Mouse (Mus musculus) stomach, embryonic 14.5 days (tissue): ENCODE data around the gene Usp47. TPM values are rescaled to one million over a fixed set of nuclear protein-coding genes. Genes with fewer than 3 reads are reported as not detected.

Experiments used
- ATAC-seq: fragments of 200-750 bp; cut with Nextera tagmentation; 2 replicates; pipeline ENCODE4 v1.8.0; 2017; ENCODE audit warnings: low read depth, moderate TSS enrichment; ENCODE audit not compliant: insufficient number of reproducible peaks, insufficient read depth, low FRiP score
- H3K27ac ChIP-seq: fragments of 300-500 bp; sonication (generic); 2 replicates; pipeline ENCODE4 v1.5.1; 2014; ENCODE audit warnings: mild to moderate bottlenecking, low read length, moderate library complexity, mixed read lengths
- H3K27me3 ChIP-seq: fragments of 300-500 bp; sonication (generic); 2 replicates; pipeline ENCODE4 v1.6.1; 2014; ENCODE audit warnings: low read length, control low read depth, mixed read lengths; ENCODE audit not compliant: control insufficient read depth, insufficient read depth
- H3K36me3 ChIP-seq: fragments of 300-500 bp; sonication (generic); 2 replicates; pipeline ENCODE4 v1.6.1; 2014; ENCODE audit warnings: mild to moderate bottlenecking, control low read depth, low read length, moderate library complexity, mixed read lengths; ENCODE audit not compliant: control insufficient read depth, insufficient read depth
- H3K4me1 ChIP-seq: fragments of 300-500 bp; sonication (generic); 2 replicates; pipeline ENCODE4 v1.6.1; 2014; ENCODE audit warnings: low read length, control low read depth, mixed read lengths; ENCODE audit not compliant: control insufficient read depth, insufficient read depth
- H3K4me2 ChIP-seq: fragments of 300-500 bp; sonication (generic); replicated peaks from 2 replicates; pipeline ENCODE4 v1.6.1; 2014; ENCODE audit warnings: low read depth, low read length, control low read depth
- H3K4me3 ChIP-seq: fragments of 300-500 bp; sonication (generic); 2 replicates; pipeline ENCODE4 v1.5.1; 2014; ENCODE audit warnings: low read depth, low read length, control low read depth
- H3K9ac ChIP-seq: fragments of 300-500 bp; sonication (generic); replicated peaks from 2 replicates; pipeline ENCODE4 v1.6.1; 2014; ENCODE audit warnings: low read depth, mild to moderate bottlenecking, control low read depth, low read length, moderate library complexity, mixed read lengths
- H3K9me3 ChIP-seq: fragments of 300-500 bp; sonication (generic); 2 replicates; pipeline ENCODE4 v1.6.1; 2016; ENCODE audit warnings: low read depth, low read length, control low read depth; ENCODE audit not compliant: control insufficient read depth
- WGBS: fragments of 180-500 bp; shearing (Covaris S2); extraction: QIAGEN DNeasy Blood & Tissue Kit; methylation state at CpG from one replicate; pipeline ENCODE4 v1.1.7; 2014; 5-methylcytosine and 5-hydroxymethylcytosine counted together
- polyA plus RNA-seq: library from polyadenylated mRNA; unstranded; fragments of >200 nt; fragmentation: Nextera tagmentation; extraction: Ambion mirVana; gene quantifications from 2 replicates; pipeline ENCODE4 v1.2.1, GENCODE M21; 2014

Gene Usp47
- polyA plus RNA-seq, 1 experiment from 2014 or later, result 86.9 TPM

DNA sequence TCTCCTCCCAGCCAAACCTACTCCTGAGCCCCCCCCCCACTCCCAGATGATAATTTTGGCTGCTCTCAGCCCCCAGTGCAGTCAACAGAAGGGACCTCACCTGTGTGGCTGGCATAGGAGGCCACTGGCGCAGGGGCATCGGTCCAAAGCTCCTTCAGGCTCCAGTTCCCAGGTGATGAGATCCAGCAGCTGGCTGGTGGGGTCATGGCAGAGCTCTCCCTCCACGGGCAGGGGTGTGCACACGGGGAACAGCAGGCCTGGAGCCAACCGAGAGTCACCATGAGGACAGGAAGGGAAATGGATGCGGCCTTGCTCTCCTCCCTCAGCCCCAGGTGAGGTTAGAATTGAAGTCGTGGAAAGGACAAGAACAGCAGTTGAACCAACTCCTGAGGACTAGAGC lies 95.9 kb downstream of the Usp47 start:
- 0 out of 2 replicates have a peak, but pooled peaks have one; percentile 16 for ATAC-seq
- Histone ChIP-seq H3K4me2 (no peak overlapping the region), H3K27ac (no peak overlapping the region), H3K9me3 (no peaks in the 10 kb centered on the region), H3K4me1 (no peaks in the 10 kb centered on the region), H3K27me3 (no peaks in the 10 kb centered on the region), H3K36me3 (no peaks in the 10 kb centered on the region; the same call in 1 of the 2 replicates), H3K9ac (no peak overlapping the region), H3K4me3 (no peak overlapping the region)
- WGBS, result 84% methylated on average over 7 of the region's 7 CpGs

DNA sequence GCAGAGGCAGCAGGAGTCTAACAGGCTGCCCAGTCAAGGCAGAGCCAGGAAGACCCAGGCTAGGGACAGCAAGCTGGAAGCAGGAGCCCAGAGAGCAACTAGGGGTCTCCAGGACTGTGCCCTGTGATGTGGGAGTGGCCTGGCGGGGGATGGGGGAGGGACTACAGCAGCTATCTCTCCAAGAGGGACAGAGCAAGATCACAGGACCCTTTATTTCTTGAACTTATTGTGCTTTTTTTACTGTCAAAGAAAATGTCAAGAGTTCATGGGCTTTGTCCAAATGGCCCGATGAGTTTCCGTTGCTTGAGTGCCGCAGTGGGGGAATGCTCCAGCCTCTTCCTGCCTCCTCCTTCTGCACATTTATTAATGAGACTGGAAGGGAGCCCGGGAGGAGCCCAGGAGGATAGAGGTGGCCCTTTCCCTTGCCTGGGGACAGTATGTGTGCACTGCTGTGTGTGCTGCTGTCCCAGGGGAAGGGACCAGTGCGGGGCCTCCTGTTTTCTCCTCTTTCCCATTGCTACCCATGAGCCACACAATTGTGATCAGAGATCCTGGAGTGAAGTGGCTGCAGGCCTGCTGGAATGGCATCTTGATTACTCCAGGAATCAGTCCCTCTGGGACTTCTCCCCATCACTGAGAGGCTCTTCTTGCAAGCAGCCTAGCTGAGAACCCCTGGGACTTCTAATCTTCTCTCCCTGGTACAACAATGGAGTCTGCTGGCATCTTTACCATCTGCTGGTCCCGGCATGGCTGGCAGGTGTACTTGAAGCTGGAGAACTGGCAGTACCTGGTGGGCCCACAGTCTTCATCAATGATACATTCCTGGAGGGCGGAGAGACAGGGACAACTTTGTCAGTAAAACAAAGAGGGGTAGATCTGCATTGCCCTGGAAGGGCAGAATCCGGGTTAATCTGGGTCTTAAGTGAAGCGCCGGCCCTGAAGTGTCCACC lies 97.8 kb downstream of the Usp47 start:
- ATAC-seq, result no peak
- no peaks in the 10 kb centered on the region for H3K4me1 ChIP-seq
- WGBS, result 70% methylated on average over 11 of the region's 11 CpGs
- H3K9me3 ChIP-seq, result no peaks in the 10 kb centered on the region
- no peak overlapping the region for H3K27ac ChIP-seq
- H3K27me3 ChIP-seq, result no peaks in the 10 kb centered on the region
- no peaks in the 10 kb centered on the region; the same call in 1 of the 2 replicates for H3K36me3 ChIP-seq
- no peak overlapping the region for H3K9ac ChIP-seq
- H3K4me2 ChIP-seq, result no peak overlapping the region
- no peak overlapping the region for H3K4me3 ChIP-seq

GRCm38 (mm10) chr7:112121866-112122500 lies 98.7 kb downstream of the Usp47 start:
- Histone ChIP-seq H3K4me1 (no peaks in the 10 kb centered on the region), H3K27me3 (no peaks in the 10 kb centered on the region), H3K9ac (no peak overlapping the region), H3K36me3 (no peaks in the 10 kb centered on the region; the same call in 1 of the 2 replicates), H3K4me3 (no peak overlapping the region), H3K4me2 (no peak overlapping the region), H3K27ac (no peak overlapping the region), H3K9me3 (no peaks in the 10 kb centered on the region)
- 78% methylated on average over 11 of the region's 11 CpGs for WGBS
- ATAC-seq, result no peak

DNA sequence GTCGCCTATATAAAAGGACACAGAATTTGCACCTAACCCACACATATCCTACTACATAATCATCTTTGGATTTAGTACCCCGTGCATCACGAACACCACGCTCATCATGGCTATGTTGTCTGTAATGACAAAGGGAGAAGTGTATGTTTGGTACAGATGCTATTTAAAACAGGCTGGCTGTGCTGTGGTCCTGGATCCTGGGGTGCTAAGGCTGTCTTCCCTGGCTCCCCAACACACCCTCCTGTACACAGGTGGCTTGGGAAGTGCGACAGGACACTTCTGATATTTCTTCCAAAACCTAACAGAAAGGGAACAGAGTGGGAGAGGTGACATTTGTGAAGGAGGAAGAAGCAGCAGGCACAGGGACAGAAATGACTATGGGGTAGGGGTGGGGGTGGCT lies 100.3 kb downstream of the Usp47 start:
- no peak overlapping the region for H3K27ac ChIP-seq
- no peak for ATAC-seq
- H3K4me3 ChIP-seq, result no peak overlapping the region
- no peak overlapping the region for H3K9ac ChIP-seq
- WGBS, result 92% methylated on average over 5 of the region's 5 CpGs
- no peaks in the 10 kb centered on the region for H3K36me3 ChIP-seq
- H3K4me1 ChIP-seq, result no peaks in the 10 kb centered on the region
- H3K4me2 ChIP-seq, result no peak overlapping the region
- H3K27me3 ChIP-seq, result no peaks in the 10 kb centered on the region
- no peaks in the 10 kb centered on the region for H3K9me3 ChIP-seq

DNA sequence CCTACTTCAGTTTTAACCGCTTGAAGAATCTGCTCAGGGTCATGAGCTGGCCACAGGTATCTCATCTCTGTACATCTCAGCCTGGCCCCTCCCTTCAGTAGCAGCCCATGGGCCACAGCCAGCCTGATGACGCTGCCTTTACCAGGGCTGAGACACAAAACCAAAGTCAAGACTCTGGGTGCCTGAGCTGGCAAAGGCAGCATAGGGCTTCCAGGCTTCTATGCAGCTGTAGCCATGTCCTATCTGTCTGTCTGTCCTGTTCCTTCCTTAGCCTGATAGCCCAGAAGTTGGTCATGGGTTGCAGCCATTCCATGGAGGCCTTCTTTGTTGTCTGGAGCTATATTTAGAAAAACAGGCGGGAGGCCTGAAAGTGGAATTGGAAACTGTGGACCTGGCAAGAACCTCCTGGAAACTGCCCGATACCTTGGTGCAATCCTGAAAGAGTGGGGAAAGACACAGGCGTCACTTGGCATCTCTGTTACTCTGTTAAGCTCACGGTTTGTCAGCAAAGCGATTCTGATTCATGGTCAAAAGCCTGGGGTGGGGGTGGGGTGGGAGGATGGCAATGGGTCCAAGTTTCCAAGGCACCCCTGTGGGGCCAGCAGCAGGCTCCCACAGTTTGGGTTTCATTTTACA lies 102.4 kb downstream of the Usp47 start:
- Histone ChIP-seq H3K36me3 (no peaks in the 10 kb centered on the region), H3K9me3 (no peaks in the 10 kb centered on the region), H3K27me3 (no peaks in the 10 kb centered on the region), H3K4me3 (no peak overlapping the region), H3K9ac (no peak overlapping the region), H3K27ac (no peak overlapping the region), H3K4me2 (no peak overlapping the region), H3K4me1 (no peaks in the 10 kb centered on the region)
- no peak for ATAC-seq
- WGBS, result 88% methylated on average over 7 of the region's 7 CpGs

- no peak overlapping the region for H3K27ac ChIP-seq
- 56% methylated on average over 5 of the region's 5 CpGs for WGBS
- H3K9ac ChIP-seq, result no peak overlapping the region
- no peaks in the 10 kb centered on the region for H3K4me1 ChIP-seq
- H3K9me3 ChIP-seq, result no peaks in the 10 kb centered on the region
- no peak for ATAC-seq
- no peaks in the 10 kb centered on the region for H3K27me3 ChIP-seq
- no peak overlapping the region for H3K4me3 ChIP-seq
- no peak overlapping the region for H3K4me2 ChIP-seq
- H3K36me3 ChIP-seq, result no peaks in the 10 kb centered on the region
Observed at GRCm38 (mm10) chr7:112127085-112127637, 103.9 kb downstream of the Usp47 start.

DNA sequence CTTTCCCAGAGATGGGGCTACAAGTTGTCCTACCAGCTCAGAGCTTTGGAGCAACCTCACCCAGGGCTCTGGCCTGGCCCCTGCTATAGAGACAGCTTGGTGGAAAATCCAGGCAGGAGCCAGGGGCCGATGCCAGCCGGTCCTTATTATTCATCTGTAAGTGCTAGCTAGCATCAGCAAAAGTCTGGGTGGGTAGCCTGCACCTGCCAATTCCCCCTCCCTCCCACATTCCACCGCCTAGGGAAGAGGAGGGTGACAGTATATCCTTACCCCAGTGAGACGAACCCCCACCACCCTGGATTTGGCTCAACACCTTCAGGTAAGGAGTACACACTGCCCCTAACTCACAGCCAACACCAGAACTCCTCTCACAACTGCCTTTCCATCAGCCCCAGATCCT lies 104.7 kb downstream of the Usp47 start:
- no peak for ATAC-seq
- Histone ChIP-seq H3K27me3 (no peaks in the 10 kb centered on the region), H3K4me3 (no peak overlapping the region), H3K9ac (no peak overlapping the region), H3K9me3 (no peaks in the 10 kb centered on the region), H3K36me3 (no peaks in the 10 kb centered on the region), H3K4me2 (no peak overlapping the region), H3K27ac (no peak overlapping the region), H3K4me1 (no peaks in the 10 kb centered on the region)
- WGBS, result 83% methylated on average over 4 of the region's 4 CpGs

DNA sequence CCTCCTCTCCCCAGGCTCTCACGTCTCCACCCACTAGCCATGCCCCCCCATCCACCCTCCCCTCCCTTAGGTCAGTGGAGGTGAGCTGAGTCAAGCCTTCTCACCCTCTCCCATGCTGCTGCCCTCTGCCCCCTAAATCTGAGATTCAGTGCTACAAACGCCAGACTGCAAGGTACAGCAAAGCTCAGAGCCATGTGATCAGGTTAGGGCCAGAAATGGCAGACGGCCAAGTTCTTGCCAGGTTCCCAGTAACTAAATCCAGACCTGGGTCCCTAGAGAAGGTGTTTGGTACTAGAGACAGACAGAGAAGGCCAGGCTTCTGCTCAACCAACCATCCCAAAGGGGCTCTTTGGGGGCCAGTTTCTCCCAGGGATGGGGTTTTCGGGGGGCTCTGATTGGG lies 105.5 kb downstream of the Usp47 start:
- H3K9ac ChIP-seq, result no peak overlapping the region
- no peaks in the 10 kb centered on the region for H3K4me1 ChIP-seq
- no peaks in the 10 kb centered on the region for H3K9me3 ChIP-seq
- H3K4me2 ChIP-seq, result no peak overlapping the region
- ATAC-seq, result no peak
- no peak overlapping the region for H3K4me3 ChIP-seq
- 55% methylated on average over 4 of the region's 4 CpGs for WGBS
- no peak overlapping the region for H3K27ac ChIP-seq
- H3K27me3 ChIP-seq, result no peaks in the 10 kb centered on the region
- no peaks in the 10 kb centered on the region for H3K36me3 ChIP-seq
